Mouse (Mus musculus): ENCODE data around the gene Ulk4. TPM values are rescaled to one million over a fixed set of nuclear protein-coding genes. Genes with fewer than 3 reads are reported as not detected.
A peak's percentile ranks its signal among the peaks of the same experiment; 100 is the strongest.

The Ulk4 gene
- polyA plus RNA-seq, 1 experiment from 2014 or later: 145 TPM

GRCm38 (mm10) chr9:121311846-121312236 is 34.8 kb upstream of the Ulk4 start:
- Histone ChIP-seq H3K27me3 (no peaks in the 10 kb centered on the region; the same call in 1 of the 2 replicates), H3K36me3 (no peaks in the 10 kb centered on the region), H3K4me1 (peaks cover 62% of the 10 kb centered on the region), H3K4me2 (0 out of 2 replicates have a peak overlapping the region, but pooled peaks have one; percentile 0), H3K27ac (peak overlapping the region; percentile 51; the same call in 1 of the 2 replicates), H3K9me3 (replicated peaks) (no peaks in the 10 kb centered on the region), H3K9ac (no peak overlapping the region), H3K4me3 (replicated peaks) (no peak overlapping the region)
- ATAC-seq (replicated peaks; ENCODE audit: low FRiP score): no peak
- WGBS: 59% methylated on average over 6 of the region's 6 CpGs

DNA sequence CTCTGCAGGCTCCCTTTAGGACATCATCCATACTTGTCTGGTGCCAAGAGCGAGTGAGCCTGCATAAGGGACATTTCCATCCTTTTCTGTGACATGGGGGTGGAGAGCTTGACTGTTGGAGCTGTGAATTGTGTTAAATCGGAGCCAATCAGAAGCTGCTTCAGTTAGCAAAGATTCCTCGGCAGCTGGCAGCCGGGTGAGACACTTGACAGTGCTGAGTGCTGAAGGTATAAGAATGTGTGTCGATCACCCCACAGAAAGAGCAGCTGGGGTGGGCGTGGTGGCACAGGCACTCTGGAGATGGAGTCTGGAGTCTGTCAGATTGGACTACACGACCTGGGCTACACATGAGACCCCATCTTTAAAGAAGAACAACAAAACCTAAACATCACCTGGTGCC is 33.5 kb upstream of the Ulk4 start:
- H3K36me3 ChIP-seq: no peaks in the 10 kb centered on the region
- peaks cover 49% of the 10 kb centered on the region for H3K4me1 ChIP-seq
- no peak for ATAC-seq (replicated peaks; ENCODE audit: low FRiP score)
- H3K4me3 ChIP-seq (replicated peaks): no peak overlapping the region
- H3K4me2 ChIP-seq: no peak overlapping the region
- H3K27ac ChIP-seq: no peak overlapping the region
- H3K27me3 ChIP-seq: no peaks in the 10 kb centered on the region
- H3K9ac ChIP-seq: no peak overlapping the region
- WGBS: 87% methylated on average over 7 of the region's 7 CpGs
- no peaks in the 10 kb centered on the region for H3K9me3 ChIP-seq (replicated peaks)

- Histone ChIP-seq H3K36me3 (no peaks in the 10 kb centered on the region), H3K27me3 (no peaks in the 10 kb centered on the region), H3K9me3 (replicated peaks) (no peaks in the 10 kb centered on the region), H3K4me2 (no peak overlapping the region), H3K9ac (no peak overlapping the region), H3K4me1 (peaks cover 40% of the 10 kb centered on the region), H3K4me3 (replicated peaks) (no peak overlapping the region), H3K27ac (no peak overlapping the region)
- no peak for ATAC-seq (replicated peaks; ENCODE audit: low FRiP score)
- WGBS: 52% methylated on average over 4 of the region's 4 CpGs
These were observed 32.3 kb upstream of the Ulk4 start for GRCm38 (mm10) chr9:121309287-121309686.

DNA sequence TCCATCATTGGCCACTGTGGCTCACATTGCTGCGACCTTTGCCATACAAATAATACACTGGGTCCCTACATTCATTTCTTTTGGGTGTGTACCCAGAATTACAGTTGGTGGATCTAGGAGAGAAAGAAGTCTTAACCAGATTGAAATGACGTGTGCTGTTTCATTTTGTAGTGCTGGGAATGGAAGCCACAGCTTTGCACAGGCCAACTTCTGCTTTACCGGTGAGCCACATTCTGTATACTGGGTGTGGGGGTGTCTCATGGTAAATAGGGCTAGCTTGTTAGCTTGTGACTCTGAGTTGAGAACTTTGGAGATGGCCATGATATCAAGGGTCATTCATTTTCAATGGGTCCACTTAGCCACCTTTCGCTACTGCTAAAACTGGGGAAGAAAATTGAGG is 28.5 kb upstream of the Ulk4 start:
- H3K27me3 ChIP-seq: no peaks in the 10 kb centered on the region
- no peak for ATAC-seq (replicated peaks; ENCODE audit: low FRiP score)
- H3K9me3 ChIP-seq (replicated peaks): no peaks in the 10 kb centered on the region
- no peak overlapping the region for H3K27ac ChIP-seq
- WGBS: 95% methylated on average over 4 of the region's 4 CpGs
- peaks cover 36% of the 10 kb centered on the region for H3K4me1 ChIP-seq
- no peak overlapping the region for H3K9ac ChIP-seq
- no peak overlapping the region for H3K4me2 ChIP-seq
- no peaks in the 10 kb centered on the region for H3K36me3 ChIP-seq
- H3K4me3 ChIP-seq (replicated peaks): no peak overlapping the region

DNA sequence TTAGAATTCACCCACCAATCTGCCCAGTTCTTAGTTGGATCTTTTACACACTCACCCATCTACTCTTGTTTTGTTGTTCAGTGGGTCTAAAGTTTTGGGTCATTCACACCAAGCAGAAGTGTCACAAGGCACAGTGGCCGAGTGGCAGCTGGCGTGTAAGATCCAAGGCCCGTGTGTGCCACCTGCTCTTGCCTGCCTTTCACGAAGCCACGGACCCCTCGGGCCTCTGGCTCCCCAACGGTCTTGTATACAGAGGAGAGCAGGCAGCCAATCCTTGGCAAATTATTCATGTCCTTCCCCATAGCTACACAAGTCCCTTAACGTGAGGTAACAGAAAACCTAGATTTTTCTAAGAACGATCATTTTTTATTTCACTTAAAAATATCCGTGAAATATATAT is 27.5 kb upstream of the Ulk4 start:
- Histone ChIP-seq H3K27ac (no peak overlapping the region), H3K27me3 (no peaks in the 10 kb centered on the region), H3K4me1 (peaks cover 43% of the 10 kb centered on the region), H3K36me3 (no peaks in the 10 kb centered on the region), H3K9ac (no peak overlapping the region), H3K4me2 (no peak overlapping the region), H3K9me3 (replicated peaks) (no peaks in the 10 kb centered on the region), H3K4me3 (replicated peaks) (no peak overlapping the region)
- ATAC-seq (replicated peaks; ENCODE audit: low FRiP score): no peak
- WGBS: 75% methylated on average over 10 of the region's 10 CpGs

DNA sequence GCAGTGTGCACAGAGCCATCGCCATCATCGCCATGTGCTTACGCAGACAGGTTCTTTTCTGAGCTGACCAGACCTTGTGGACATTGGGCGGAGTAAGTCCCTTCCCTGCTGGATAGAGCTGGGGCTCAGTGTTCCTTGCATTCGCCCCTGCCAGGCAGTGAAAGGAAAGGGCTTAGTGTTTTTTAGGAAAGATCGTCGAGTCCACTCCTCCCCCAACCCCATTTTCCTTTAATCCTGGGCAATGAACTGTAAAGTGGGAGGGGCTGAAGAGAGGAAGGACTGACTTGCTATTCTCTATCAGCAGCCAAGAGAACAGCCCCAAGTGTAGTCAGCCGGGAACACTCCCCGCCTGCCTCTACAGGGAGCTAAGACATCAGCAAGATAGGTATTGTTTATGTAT is 26.8 kb upstream of the Ulk4 start:
- H3K36me3 ChIP-seq: no peaks in the 10 kb centered on the region
- 37% methylated on average over 9 of the region's 9 CpGs for WGBS
- H3K4me1 ChIP-seq: peaks cover 46% of the 10 kb centered on the region
- H3K27me3 ChIP-seq: no peaks in the 10 kb centered on the region
- ATAC-seq (replicated peaks; ENCODE audit: low FRiP score): peak; percentile 50
- H3K4me2 ChIP-seq: peak overlapping the region; percentile 33
- no peaks in the 10 kb centered on the region for H3K9me3 ChIP-seq (replicated peaks)
- no peak overlapping the region for H3K9ac ChIP-seq
- peak overlapping the region; percentile 11; the same call in 1 of the 2 replicates for H3K27ac ChIP-seq
- no peak overlapping the region for H3K4me3 ChIP-seq (replicated peaks)

DNA sequence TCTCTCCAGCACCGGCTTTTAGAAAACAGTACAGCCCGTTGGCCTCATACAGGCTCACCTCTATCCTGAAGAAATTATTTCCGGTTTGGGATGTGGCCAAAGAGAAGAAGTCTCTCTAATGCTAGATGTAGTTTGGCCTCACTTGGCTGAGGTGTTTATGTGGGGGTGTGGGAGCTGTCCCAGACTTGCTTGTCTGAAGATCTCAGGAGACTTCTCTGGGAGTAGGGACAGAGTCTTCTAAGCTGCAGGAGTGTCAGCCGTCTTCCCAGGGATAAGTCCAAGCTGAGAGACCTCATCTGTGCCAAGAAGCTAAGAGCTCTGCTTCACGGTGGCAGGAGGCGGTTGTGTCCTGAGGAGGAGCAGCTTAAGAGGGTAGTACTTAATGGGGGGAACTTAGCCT is 26.1 kb upstream of the Ulk4 start:
- Histone ChIP-seq H3K4me2 (no peak overlapping the region), H3K27ac (peak overlapping the region; percentile 11), H3K9me3 (replicated peaks) (no peaks in the 10 kb centered on the region), H3K36me3 (no peaks in the 10 kb centered on the region), H3K27me3 (no peaks in the 10 kb centered on the region), H3K4me3 (replicated peaks) (no peak overlapping the region), H3K4me1 (peaks cover 52% of the 10 kb centered on the region), H3K9ac (no peak overlapping the region)
- ATAC-seq (replicated peaks; ENCODE audit: low FRiP score): 0 out of 2 replicates have a peak, but pooled peaks have one; percentile 5
- 53% methylated on average over 6 of the region's 6 CpGs for WGBS

DNA sequence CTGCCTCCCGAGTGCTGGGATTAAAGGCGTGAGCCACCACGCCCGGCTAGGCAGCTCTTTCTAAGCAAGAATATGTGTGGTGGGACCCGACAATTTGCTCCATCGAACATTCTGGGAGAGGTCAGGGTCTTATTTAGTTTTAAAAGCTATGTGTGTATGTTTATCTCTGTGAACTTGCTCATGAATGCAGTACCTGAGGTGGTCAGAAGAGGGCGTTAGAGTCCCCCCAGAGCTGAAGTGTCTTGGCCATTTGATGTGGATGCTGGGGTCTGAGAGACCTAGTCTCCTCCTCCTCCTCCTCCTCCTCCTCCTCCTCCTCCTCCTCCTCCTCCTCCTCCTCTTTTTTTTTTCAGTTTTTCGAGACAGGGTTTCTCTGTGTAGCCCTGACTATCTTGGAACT is 25.5 kb upstream of the Ulk4 start:
- ATAC-seq (replicated peaks; ENCODE audit: low FRiP score): no peak
- Histone ChIP-seq H3K4me1 (peaks cover 53% of the 10 kb centered on the region), H3K9me3 (replicated peaks) (no peaks in the 10 kb centered on the region), H3K36me3 (no peaks in the 10 kb centered on the region), H3K27me3 (no peaks in the 10 kb centered on the region), H3K4me3 (replicated peaks) (no peak overlapping the region), H3K9ac (no peak overlapping the region), H3K27ac (no peak overlapping the region), H3K4me2 (no peak overlapping the region)
- WGBS: 88% methylated on average over 7 of the region's 8 CpGs

DNA sequence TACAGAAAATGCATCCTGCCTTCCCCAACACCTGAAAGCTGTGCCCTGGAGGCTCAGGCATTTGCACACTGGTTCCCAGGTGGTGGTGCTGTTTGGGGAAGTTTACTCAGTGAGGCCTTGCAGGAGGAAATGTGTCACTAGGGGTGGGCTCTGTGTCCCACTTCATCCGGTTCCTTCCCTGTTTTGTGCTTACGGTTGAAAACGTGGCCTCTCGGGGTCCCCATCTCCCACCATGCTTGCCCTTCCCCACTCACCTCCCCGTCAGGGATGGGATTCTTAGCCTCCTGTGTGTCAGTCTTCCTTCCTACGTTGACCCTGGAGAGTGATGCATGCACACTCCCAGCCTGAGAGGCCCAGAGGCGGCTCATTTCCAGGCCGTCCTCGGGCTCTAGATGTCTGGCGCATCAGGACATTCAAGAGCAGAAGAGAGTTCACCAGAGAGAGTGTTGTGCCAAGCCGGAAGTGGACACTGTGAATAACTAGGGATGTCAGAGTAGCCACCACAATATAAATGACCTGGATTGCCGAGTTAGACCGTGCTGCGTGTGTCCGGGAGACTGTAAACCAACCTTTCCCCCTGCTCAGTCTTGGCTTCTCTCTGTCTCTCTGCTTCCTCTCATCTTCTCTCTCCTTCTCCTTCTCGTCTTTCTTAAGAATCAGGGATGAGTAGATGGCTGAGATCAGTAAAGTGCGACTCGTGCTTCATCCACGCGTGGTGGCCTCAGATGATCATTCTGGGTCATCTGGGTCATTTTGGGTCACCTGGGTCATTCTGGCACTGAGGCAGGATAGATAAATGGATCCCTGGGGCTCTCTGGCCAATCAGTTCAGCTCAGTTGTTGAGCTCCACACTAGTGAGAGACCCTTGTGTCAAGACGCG is 24.3 kb upstream of the Ulk4 start:
- H3K9ac ChIP-seq: no peak overlapping the region
- H3K36me3 ChIP-seq: no peaks in the 10 kb centered on the region
- H3K4me2 ChIP-seq: no peak overlapping the region
- peak overlapping the region; percentile 50; the same call in 1 of the 2 replicates for H3K27ac ChIP-seq
- ATAC-seq (replicated peaks; ENCODE audit: low FRiP score): no peak
- no peak overlapping the region for H3K4me3 ChIP-seq (replicated peaks)
- no peaks in the 10 kb centered on the region for H3K9me3 ChIP-seq (replicated peaks)
- peaks cover 5% of the 10 kb centered on the region for H3K27me3 ChIP-seq
- H3K4me1 ChIP-seq: peaks cover 58% of the 10 kb centered on the region
- 78% methylated on average over 22 of the region's 22 CpGs for WGBS

GRCm38 (mm10) chr9:121299976-121300570 is 23.1 kb upstream of the Ulk4 start:
- 63% methylated on average over 19 of the region's 19 CpGs for WGBS
- H3K36me3 ChIP-seq: no peaks in the 10 kb centered on the region
- no peaks in the 10 kb centered on the region for H3K9me3 ChIP-seq (replicated peaks)
- peaks cover 58% of the 10 kb centered on the region for H3K4me1 ChIP-seq
- no peak overlapping the region for H3K9ac ChIP-seq
- no peak overlapping the region for H3K4me3 ChIP-seq (replicated peaks)
- no peak overlapping the region; the same call in 1 of the 2 replicates for H3K4me2 ChIP-seq
- H3K27ac ChIP-seq: no peak overlapping the region
- no peak for ATAC-seq (replicated peaks; ENCODE audit: low FRiP score)
- H3K27me3 ChIP-seq: peaks cover 14% of the 10 kb centered on the region

- H3K9me3 ChIP-seq (replicated peaks): no peaks in the 10 kb centered on the region
- peaks cover 18% of the 10 kb centered on the region for H3K27me3 ChIP-seq
- H3K27ac ChIP-seq: no peak overlapping the region
- ATAC-seq (replicated peaks; ENCODE audit: low FRiP score): no peak
- 65% methylated on average over 9 of the region's 9 CpGs for WGBS
- no peak overlapping the region for H3K4me3 ChIP-seq (replicated peaks)
- no peaks in the 10 kb centered on the region for H3K36me3 ChIP-seq
- peaks cover 55% of the 10 kb centered on the region for H3K4me1 ChIP-seq
- H3K4me2 ChIP-seq: peak overlapping the region; percentile 97
- H3K9ac ChIP-seq: no peak overlapping the region
These were observed 22.3 kb upstream of the Ulk4 start for GRCm38 (mm10) chr9:121299223-121299755.

- Histone ChIP-seq H3K27me3 (peaks cover 18% of the 10 kb centered on the region), H3K9me3 (replicated peaks) (no peaks in the 10 kb centered on the region), H3K9ac (peak overlapping the region; percentile 73), H3K4me3 (replicated peaks) (peak overlapping the region; percentile 68), H3K4me2 (peak overlapping the region; percentile 97), H3K27ac (peak overlapping the region; percentile 42; the same call in 1 of the 2 replicates), H3K36me3 (no peaks in the 10 kb centered on the region), H3K4me1 (peaks cover 48% of the 10 kb centered on the region)
- no peak for ATAC-seq (replicated peaks; ENCODE audit: low FRiP score)
- 29% methylated on average over 15 of the region's 15 CpGs for WGBS
These were observed 21.6 kb upstream of the Ulk4 start for GRCm38 (mm10) chr9:121298411-121299091.
